Mouse (Mus musculus): ENCODE data around the gene Ntf3. TPM values are rescaled to one million over a fixed set of nuclear protein-coding genes. Genes with fewer than 3 reads are reported as not detected.

The Ntf3 gene
- polyA plus RNA-seq, 1 experiment from 2014 or later: 9.9 TPM

DNA sequence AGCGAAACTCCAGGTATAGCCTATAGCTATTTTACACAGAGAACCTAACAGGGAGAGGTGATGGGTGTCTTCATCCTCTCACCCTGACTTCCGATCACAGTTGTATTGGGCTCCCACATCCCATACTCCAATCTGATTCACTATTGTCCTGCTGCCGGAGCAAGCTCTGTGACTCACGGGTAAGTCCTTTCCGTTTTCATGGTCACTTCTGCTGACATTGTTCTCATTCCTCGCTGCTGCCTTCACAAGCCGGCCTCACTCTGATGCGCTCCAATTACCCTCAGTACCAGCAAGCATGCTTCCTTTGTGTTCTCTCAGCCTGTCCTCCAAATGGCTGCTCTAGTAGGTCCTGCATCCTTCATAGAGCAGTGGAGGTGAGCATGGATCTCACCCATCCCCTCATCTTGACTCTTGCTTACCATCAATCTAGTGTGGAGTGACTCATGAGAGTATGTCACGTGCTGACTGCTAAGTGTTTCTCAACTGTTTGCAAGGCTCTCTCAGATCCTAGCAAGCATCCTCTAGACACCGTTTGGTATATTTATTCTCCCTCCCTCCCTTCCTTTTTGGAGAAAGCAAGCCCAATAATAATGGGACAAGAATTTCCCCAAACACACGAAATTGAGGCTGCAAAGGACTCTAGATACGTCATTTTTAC is 61.5 kb downstream of the Ntf3 start:
- ATAC-seq (ENCODE audit: insufficient read depth, low FRiP score, low TSS enrichment) (no peak), DNase-seq (ENCODE audit: low spot score) (no peak)
- no peak overlapping the region for H3K9ac ChIP-seq (ENCODE audit: low read length)
- H3K36me3 ChIP-seq (ENCODE audit: control insufficient read depth, insufficient read depth, low read length): no peaks in the 10 kb centered on the region; the same call in 1 of the 2 replicates
- H3K4me1 ChIP-seq (ENCODE audit: control insufficient read depth, insufficient read depth, low read length): no peaks in the 10 kb centered on the region
- H3K27me3 ChIP-seq (ENCODE audit: control insufficient read depth, insufficient read depth, low read length): no peaks in the 10 kb centered on the region
- no peaks in the 10 kb centered on the region for H3K9me3 ChIP-seq (ENCODE audit: control insufficient read depth, low read length)
- H3K4me2 ChIP-seq (ENCODE audit: low read depth): no peak overlapping the region
- 85% methylated on average over 12 of the region's 12 CpGs for WGBS
- H3K27ac ChIP-seq (ENCODE audit: low read depth, low read length): no peak overlapping the region
- H3K4me3 ChIP-seq (ENCODE audit: low read depth, low read length): no peak overlapping the region

DNA sequence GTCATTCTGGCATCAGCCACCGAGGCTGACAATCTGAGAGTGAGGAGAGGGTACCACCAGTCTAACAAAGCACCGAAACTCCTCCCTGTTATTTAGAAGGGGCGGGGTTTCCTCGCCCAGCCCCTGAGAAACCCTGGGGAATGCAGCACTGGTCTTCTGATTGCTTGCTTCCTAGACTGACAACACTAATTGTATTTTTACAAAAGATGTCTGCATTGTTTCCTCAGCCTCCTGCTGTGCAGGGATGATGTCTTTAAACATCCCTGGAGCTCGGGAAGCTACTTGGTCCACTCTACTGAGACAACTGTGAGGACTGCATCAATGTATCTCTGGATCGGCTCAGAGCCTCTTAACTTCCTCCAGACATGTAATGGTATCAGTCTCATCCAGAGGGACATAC is 64.1 kb downstream of the Ntf3 start:
- Histone ChIP-seq H3K9ac (ENCODE audit: low read length) (no peak overlapping the region), H3K36me3 (ENCODE audit: control insufficient read depth, insufficient read depth, low read length) (no peaks in the 10 kb centered on the region; the same call in 1 of the 2 replicates), H3K4me3 (ENCODE audit: low read depth, low read length) (no peak overlapping the region), H3K9me3 (ENCODE audit: control insufficient read depth, low read length) (no peaks in the 10 kb centered on the region), H3K4me2 (ENCODE audit: low read depth) (no peak overlapping the region), H3K27me3 (ENCODE audit: control insufficient read depth, insufficient read depth, low read length) (no peaks in the 10 kb centered on the region), H3K27ac (ENCODE audit: low read depth, low read length) (no peak overlapping the region), H3K4me1 (ENCODE audit: control insufficient read depth, insufficient read depth, low read length) (no peaks in the 10 kb centered on the region)
- 73% methylated on average over 6 of the region's 6 CpGs for WGBS
- ATAC-seq (ENCODE audit: insufficient read depth, low FRiP score, low TSS enrichment) (no peak), DNase-seq (ENCODE audit: low spot score) (no peak)

DNA sequence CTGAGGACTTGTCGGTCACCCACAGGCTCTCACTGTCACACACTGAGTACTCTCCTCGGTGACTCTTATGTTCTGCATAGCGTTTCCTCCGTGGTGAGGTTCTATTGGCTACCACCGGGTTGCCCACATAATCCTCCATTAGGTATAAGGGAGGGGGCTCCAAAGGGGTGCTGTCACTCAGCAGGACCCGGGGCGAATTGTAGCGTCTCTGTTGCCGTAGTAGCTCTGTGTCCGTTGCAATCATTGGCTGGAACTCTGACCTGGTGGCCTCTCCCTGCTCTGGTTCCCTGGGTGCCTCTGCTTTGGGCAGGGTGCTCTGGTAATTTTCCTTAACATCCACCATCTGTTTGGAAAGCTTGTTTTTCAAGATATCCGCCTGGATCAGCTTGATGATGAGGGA is 64.7 kb downstream of the Ntf3 start:
- Histone ChIP-seq H3K4me1 (ENCODE audit: control insufficient read depth, insufficient read depth, low read length) (no peaks in the 10 kb centered on the region), H3K9me3 (ENCODE audit: control insufficient read depth, low read length) (no peaks in the 10 kb centered on the region), H3K9ac (ENCODE audit: low read length) (no peak overlapping the region), H3K36me3 (ENCODE audit: control insufficient read depth, insufficient read depth, low read length) (no peaks in the 10 kb centered on the region; the same call in 1 of the 2 replicates), H3K27me3 (ENCODE audit: control insufficient read depth, insufficient read depth, low read length) (no peaks in the 10 kb centered on the region), H3K27ac (ENCODE audit: low read depth, low read length) (no peak overlapping the region), H3K4me2 (ENCODE audit: low read depth) (no peak overlapping the region), H3K4me3 (ENCODE audit: low read depth, low read length) (no peak overlapping the region)
- 92% methylated on average over 11 of the region's 11 CpGs for WGBS
- DNase-seq (ENCODE audit: low spot score) (no peak), ATAC-seq (ENCODE audit: insufficient read depth, low FRiP score, low TSS enrichment) (no peak)

DNA sequence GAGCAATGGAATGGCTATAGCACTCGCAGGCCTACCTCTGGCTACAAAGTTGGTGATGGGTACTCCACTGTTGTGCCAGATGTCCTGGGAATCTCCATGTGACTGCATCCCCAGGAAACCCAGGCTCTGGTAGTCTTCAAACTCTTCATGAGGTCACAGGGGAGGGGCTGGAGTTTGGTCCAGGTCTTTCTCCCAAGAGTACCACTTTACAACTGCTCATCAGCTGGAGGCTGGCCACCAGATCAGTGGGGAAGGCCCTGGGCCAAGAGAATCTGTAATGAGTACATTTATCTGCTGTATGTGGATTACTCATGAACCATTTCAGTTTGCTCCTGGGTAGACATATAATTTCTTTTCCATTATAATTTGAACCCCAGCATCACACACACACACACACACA is 66.1 kb downstream of the Ntf3 start:
- H3K4me3 ChIP-seq (ENCODE audit: low read depth, low read length): no peak overlapping the region
- no peaks in the 10 kb centered on the region for H3K27me3 ChIP-seq (ENCODE audit: control insufficient read depth, insufficient read depth, low read length)
- no peaks in the 10 kb centered on the region; the same call in 1 of the 2 replicates for H3K36me3 ChIP-seq (ENCODE audit: control insufficient read depth, insufficient read depth, low read length)
- DNase-seq (ENCODE audit: low spot score): no peak
- H3K4me1 ChIP-seq (ENCODE audit: control insufficient read depth, insufficient read depth, low read length): no peaks in the 10 kb centered on the region
- no peak for ATAC-seq (ENCODE audit: insufficient read depth, low FRiP score, low TSS enrichment)
- no peak overlapping the region for H3K9ac ChIP-seq (ENCODE audit: low read length)
- 92% methylated on average over 1 of the region's 1 CpGs for WGBS
- no peak overlapping the region for H3K4me2 ChIP-seq (ENCODE audit: low read depth)
- H3K27ac ChIP-seq (ENCODE audit: low read depth, low read length): no peak overlapping the region
- no peaks in the 10 kb centered on the region for H3K9me3 ChIP-seq (ENCODE audit: control insufficient read depth, low read length)

DNA sequence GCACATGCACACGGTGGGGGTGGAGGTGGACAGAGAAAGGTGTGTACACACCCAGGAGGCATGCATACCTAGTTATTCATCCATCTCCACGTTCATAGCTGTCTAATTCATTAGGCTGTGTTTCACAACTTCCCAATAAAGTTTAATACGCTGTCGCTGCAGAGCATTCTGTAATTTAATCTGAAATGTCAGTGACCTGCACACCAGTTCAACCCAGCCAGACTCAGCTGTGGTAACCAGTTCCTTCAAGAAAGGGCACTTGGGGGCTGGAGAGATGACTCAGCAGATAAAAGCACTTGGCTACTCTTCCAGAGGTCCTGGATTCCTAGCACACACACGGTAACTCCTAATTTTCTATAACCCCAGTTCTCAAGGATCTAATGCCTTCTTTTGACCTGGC is 69.2 kb downstream of the Ntf3 start:
- no peak for DNase-seq (ENCODE audit: low spot score)
- no peak overlapping the region for H3K9ac ChIP-seq (ENCODE audit: low read length)
- H3K36me3 ChIP-seq (ENCODE audit: control insufficient read depth, insufficient read depth, low read length): no peaks in the 10 kb centered on the region; the same call in 1 of the 2 replicates
- no peak overlapping the region for H3K4me3 ChIP-seq (ENCODE audit: low read depth, low read length)
- 76% methylated on average over 5 of the region's 5 CpGs for WGBS
- H3K4me2 ChIP-seq (ENCODE audit: low read depth): no peak overlapping the region
- no peaks in the 10 kb centered on the region for H3K27me3 ChIP-seq (ENCODE audit: control insufficient read depth, insufficient read depth, low read length)
- no peak overlapping the region for H3K27ac ChIP-seq (ENCODE audit: low read depth, low read length)
- no peaks in the 10 kb centered on the region for H3K9me3 ChIP-seq (ENCODE audit: control insufficient read depth, low read length)
- ATAC-seq (ENCODE audit: insufficient read depth, low FRiP score, low TSS enrichment): no peak
- no peaks in the 10 kb centered on the region for H3K4me1 ChIP-seq (ENCODE audit: control insufficient read depth, insufficient read depth, low read length)

DNA sequence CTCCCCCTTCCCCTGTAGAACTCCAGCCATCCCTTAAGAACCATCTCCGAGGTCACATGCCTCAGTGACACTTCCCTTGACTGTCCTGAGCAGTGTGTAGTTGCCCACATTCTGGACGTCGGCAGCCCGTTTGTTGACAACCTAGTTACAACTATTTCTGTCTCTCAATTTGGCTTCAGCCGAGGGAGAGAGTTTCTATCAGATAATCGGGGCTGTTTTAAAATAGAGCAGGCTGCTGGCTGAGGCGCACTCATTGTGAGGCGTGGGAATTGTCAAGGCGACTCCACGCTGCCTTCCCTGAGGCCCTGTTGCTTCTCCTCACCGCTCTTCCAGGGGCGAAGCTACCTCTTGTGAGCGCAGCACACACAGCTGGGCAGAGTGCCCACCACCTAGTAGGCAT is 70.6 kb downstream of the Ntf3 start:
- no peak for ATAC-seq (ENCODE audit: insufficient read depth, low FRiP score, low TSS enrichment)
- Histone ChIP-seq H3K27me3 (ENCODE audit: control insufficient read depth, insufficient read depth, low read length) (no peaks in the 10 kb centered on the region), H3K9ac (ENCODE audit: low read length) (no peak overlapping the region), H3K9me3 (ENCODE audit: control insufficient read depth, low read length) (no peaks in the 10 kb centered on the region), H3K4me2 (ENCODE audit: low read depth) (no peak overlapping the region), H3K4me1 (ENCODE audit: control insufficient read depth, insufficient read depth, low read length) (no peaks in the 10 kb centered on the region), H3K27ac (ENCODE audit: low read depth, low read length) (no peak overlapping the region), H3K4me3 (ENCODE audit: low read depth, low read length) (no peak overlapping the region), H3K36me3 (ENCODE audit: control insufficient read depth, insufficient read depth, low read length) (no peaks in the 10 kb centered on the region; the same call in 1 of the 2 replicates)
- no peak for DNase-seq (ENCODE audit: low spot score)
- WGBS: 91% methylated on average over 13 of the region's 13 CpGs

DNA sequence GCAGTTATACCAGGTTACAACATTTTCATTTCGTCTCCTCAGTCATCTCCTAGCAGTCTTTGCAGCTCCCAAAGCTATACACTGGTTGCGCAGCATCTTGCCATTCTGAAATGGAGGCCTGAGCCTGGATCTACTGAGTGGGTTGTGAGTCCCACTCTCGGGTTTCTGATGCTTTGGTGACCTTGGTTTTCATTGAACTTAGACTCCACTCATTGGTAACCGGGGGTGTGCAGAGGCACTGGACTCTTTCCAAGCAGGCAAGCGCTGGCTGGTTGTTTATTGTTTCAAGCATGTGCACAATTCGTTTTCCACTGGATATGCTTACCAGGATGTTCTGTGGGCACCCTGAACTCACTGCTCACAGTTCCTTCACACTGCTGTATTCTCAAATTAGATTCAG is 71.7 kb downstream of the Ntf3 start:
- Histone ChIP-seq H3K4me1 (ENCODE audit: control insufficient read depth, insufficient read depth, low read length) (no peaks in the 10 kb centered on the region), H3K36me3 (ENCODE audit: control insufficient read depth, insufficient read depth, low read length) (no peaks in the 10 kb centered on the region), H3K9ac (ENCODE audit: low read length) (no peak overlapping the region), H3K27me3 (ENCODE audit: control insufficient read depth, insufficient read depth, low read length) (no peaks in the 10 kb centered on the region), H3K9me3 (ENCODE audit: control insufficient read depth, low read length) (no peaks in the 10 kb centered on the region), H3K27ac (ENCODE audit: low read depth, low read length) (no peak overlapping the region), H3K4me2 (ENCODE audit: low read depth) (no peak overlapping the region), H3K4me3 (ENCODE audit: low read depth, low read length) (no peak overlapping the region)
- ATAC-seq (ENCODE audit: insufficient read depth, low FRiP score, low TSS enrichment): no peak
- DNase-seq (ENCODE audit: low spot score): no peak
- 82% methylated on average over 6 of the region's 6 CpGs for WGBS

DNA sequence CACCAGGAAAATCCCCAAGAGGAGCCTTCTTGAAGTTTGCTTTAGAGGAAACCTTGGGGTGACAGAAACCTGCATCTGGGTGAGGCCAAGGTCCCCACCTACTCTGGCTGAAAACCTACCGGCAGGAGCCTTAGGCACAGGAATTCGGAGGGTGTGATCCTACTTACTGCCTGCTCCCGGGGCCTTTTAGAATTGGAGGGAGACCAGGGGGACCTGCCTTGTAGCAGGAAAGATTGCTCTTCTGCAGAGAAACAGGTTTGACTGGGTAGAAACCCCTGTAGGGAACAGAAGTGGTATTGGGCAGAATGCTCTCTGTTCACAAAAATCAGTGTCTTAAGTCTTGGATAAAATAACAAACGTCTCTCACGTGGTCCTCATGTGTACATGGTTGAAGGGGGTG is 74.7 kb downstream of the Ntf3 start:
- Histone ChIP-seq H3K4me2 (ENCODE audit: low read depth) (no peak overlapping the region), H3K36me3 (ENCODE audit: control insufficient read depth, insufficient read depth, low read length) (no peaks in the 10 kb centered on the region), H3K4me1 (ENCODE audit: control insufficient read depth, insufficient read depth, low read length) (no peaks in the 10 kb centered on the region), H3K27ac (ENCODE audit: low read depth, low read length) (no peak overlapping the region), H3K9me3 (ENCODE audit: control insufficient read depth, low read length) (no peaks in the 10 kb centered on the region), H3K27me3 (ENCODE audit: control insufficient read depth, insufficient read depth, low read length) (no peaks in the 10 kb centered on the region), H3K4me3 (ENCODE audit: low read depth, low read length) (no peak overlapping the region), H3K9ac (ENCODE audit: low read length) (no peak overlapping the region)
- DNase-seq (ENCODE audit: low spot score) (no peak), ATAC-seq (ENCODE audit: insufficient read depth, low FRiP score, low TSS enrichment) (no peak)
- 72% methylated on average over 5 of the region's 5 CpGs for WGBS

DNA sequence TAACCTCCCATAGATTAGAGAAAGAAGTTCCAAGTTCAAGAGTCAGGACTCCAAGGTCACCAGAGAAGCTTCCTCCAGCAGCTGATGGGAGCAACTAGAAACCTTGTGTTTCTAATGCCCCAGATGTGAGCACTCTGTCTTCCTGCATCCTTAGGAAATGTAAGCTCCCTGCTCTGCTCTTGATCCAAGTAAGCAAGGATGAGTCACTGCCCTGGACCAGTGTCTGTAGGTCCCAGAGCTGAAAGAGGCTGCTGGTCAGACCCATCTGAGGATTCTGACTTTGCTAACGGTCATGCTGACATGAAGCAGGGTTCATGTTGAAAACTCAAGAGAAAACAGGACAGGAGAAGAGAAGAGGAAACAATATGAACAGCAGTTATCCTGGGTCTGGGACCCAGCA is 76.6 kb downstream of the Ntf3 start:
- Histone ChIP-seq H3K36me3 (ENCODE audit: control insufficient read depth, insufficient read depth, low read length) (no peaks in the 10 kb centered on the region), H3K4me3 (ENCODE audit: low read depth, low read length) (no peak overlapping the region), H3K4me1 (ENCODE audit: control insufficient read depth, insufficient read depth, low read length) (no peaks in the 10 kb centered on the region), H3K27me3 (ENCODE audit: control insufficient read depth, insufficient read depth, low read length) (no peaks in the 10 kb centered on the region), H3K9ac (ENCODE audit: low read length) (no peak overlapping the region), H3K4me2 (ENCODE audit: low read depth) (no peak overlapping the region), H3K27ac (ENCODE audit: low read depth, low read length) (no peak overlapping the region), H3K9me3 (ENCODE audit: control insufficient read depth, low read length) (no peaks in the 10 kb centered on the region)
- DNase-seq (ENCODE audit: low spot score): no peak
- WGBS: 95% methylated on average over 1 of the region's 1 CpGs
- ATAC-seq (ENCODE audit: insufficient read depth, low FRiP score, low TSS enrichment): no peak
